Mouse (Mus musculus) liver, postnatal 0 days (tissue): Measurements from ENCODE around the gene Gm40460. TPM values are rescaled to one million over a fixed set of nuclear protein-coding genes. Genes with fewer than 3 reads are reported as not detected.
"Not testable (repeated sequence)": the region's sequence is repeated elsewhere in the genome, so short reads cannot be mapped to it uniquely, and the experiment has no call there.

Source experiments
- ATAC-seq: fragments of 200-750 bp; cut with Nextera tagmentation; 2 replicates; pipeline ENCODE4 v1.8.0; 2017; ENCODE audit warnings: mild to moderate bottlenecking, moderate library complexity
- DNase-seq: peaks from one replicate; pipeline ENCODE4 v3.0.0-alpha.2; 2016
- H3K27ac ChIP-seq: fragments of 300-500 bp; sonication (generic); 2 replicates; pipeline ENCODE4 v1.5.1; 2014; ENCODE audit warnings: antibody characterized with exemption, moderate library complexity, mild to moderate bottlenecking, low read depth
- H3K27me3 ChIP-seq: fragments of 300-500 bp; sonication (generic); 2 replicates; pipeline ENCODE4 v1.6.1; 2014; ENCODE audit warnings: low read length, control low read depth, mixed read lengths; ENCODE audit not compliant: insufficient read depth
- H3K36me3 ChIP-seq: fragments of 300-500 bp; sonication (generic); replicated peaks from 2 replicates; pipeline ENCODE4 v1.6.1; 2014; ENCODE audit warnings: mild to moderate bottlenecking, control low read depth, low read length, moderate library complexity, mixed read lengths; ENCODE audit not compliant: insufficient read depth
- H3K4me1 ChIP-seq: fragments of 300-500 bp; sonication (generic); 2 replicates; pipeline ENCODE4 v1.6.1; 2014; ENCODE audit warnings: antibody characterized with exemption, mild to moderate bottlenecking, control low read depth; ENCODE audit not compliant: insufficient read depth
- H3K4me2 ChIP-seq: fragments of 300-500 bp; sonication (generic); 2 replicates; pipeline ENCODE4 v1.6.1; 2014; ENCODE audit warnings: low read depth, mild to moderate bottlenecking, low read length, moderate library complexity, mixed read lengths
- H3K4me3 ChIP-seq: fragments of 300-500 bp; sonication (generic); 2 replicates; pipeline ENCODE4 v1.5.1; 2014; ENCODE audit warnings: low read depth, low read length
- H3K9ac ChIP-seq: fragments of 300-500 bp; sonication (generic); replicated peaks from 2 replicates; pipeline ENCODE4 v1.6.1; 2014; ENCODE audit warnings: mild to moderate bottlenecking, moderate library complexity
- H3K9me3 ChIP-seq: fragments of 300-500 bp; sonication (generic); 2 replicates; pipeline ENCODE4 v1.6.1; 2016; ENCODE audit warnings: mild to moderate bottlenecking, control low read depth, low read length, mixed read lengths
- CTCF ChIP-seq: sonication (generic); IDR thresholded peaks from 2 replicates; pipeline ENCODE4 v1.5.1; 2016; ENCODE audit warnings: antibody characterized with exemption, low read depth
- EP300 ChIP-seq: IDR thresholded peaks from 2 replicates; pipeline ENCODE4 v1.6.1; 2016; ENCODE audit warnings: antibody characterized with exemption, low read depth, mild to moderate bottlenecking
- WGBS: fragments of 180-500 bp; shearing (Covaris S2); extraction: QIAGEN DNeasy Blood & Tissue Kit; methylation state at CpG from one replicate; pipeline ENCODE4 v1.1.7; 2014; ENCODE audit not compliant: insufficient replicate concordance; 5-methylcytosine and 5-hydroxymethylcytosine counted together
- polyA plus RNA-seq: library from polyadenylated mRNA; unstranded; fragments of >200 nt; fragmentation: Nextera tagmentation; extraction: Ambion mirVana; gene quantifications from 2 replicates; pipeline ENCODE4 v1.2.1, GENCODE M21; 2015

Gm40460 gene
- polyA plus RNA-seq, 1 experiment from 2014 or later, result not detected

- H3K9me3 ChIP-seq, H3K9ac ChIP-seq, H3K4me1 ChIP-seq, H3K27ac ChIP-seq, H3K4me3 ChIP-seq, H3K36me3 ChIP-seq, H3K4me2 ChIP-seq, DNase-seq, ATAC-seq: not testable (repeated sequence)
- WGBS, result 62% methylated on average over 1 of the region's 1 CpGs
- peaks cover 13% of the 10 kb centered on the region; the same call in 1 of the 2 replicates for H3K27me3 ChIP-seq
- TF ChIP-seq CTCF, result 0 out of 2 replicates have a peak, but pooled peaks have one; percentile 4
These were observed 38.4 kb upstream of the Gm40460 start for GRCm38 (mm10) chr7:142279291-142279690.

DNA sequence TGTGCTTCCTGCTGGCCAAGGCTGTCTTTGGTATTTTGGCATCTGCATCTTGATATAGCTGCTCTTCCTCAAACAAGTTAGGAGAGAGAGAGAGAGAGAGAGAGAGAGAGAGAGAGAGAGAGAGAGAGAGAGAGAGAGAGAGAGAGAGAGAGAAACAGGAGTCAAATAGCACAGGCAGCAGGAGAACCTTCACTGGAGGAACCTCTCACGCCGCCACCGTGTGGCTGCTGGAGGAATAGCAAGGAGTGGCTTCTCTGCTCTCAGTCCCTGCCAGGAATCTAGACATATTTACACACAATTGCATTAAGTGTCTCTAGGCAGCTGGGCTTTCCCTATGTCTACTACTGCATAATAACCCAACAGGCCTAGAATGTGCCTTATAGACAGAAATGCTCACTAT lies 37.3 kb upstream of the Gm40460 start:
- peak; percentile 67 for TF ChIP-seq CTCF
- H3K27me3 ChIP-seq, H3K27ac ChIP-seq, ATAC-seq, H3K36me3 ChIP-seq, H3K9ac ChIP-seq, H3K4me1 ChIP-seq, H3K9me3 ChIP-seq, H3K4me2 ChIP-seq, H3K4me3 ChIP-seq: not testable (repeated sequence)
- DNase-seq, result peak; percentile 65
- 0% methylated on average over 3 of the region's 3 CpGs for WGBS

- H3K27me3 ChIP-seq, H3K36me3 ChIP-seq, H3K27ac ChIP-seq, H3K9me3 ChIP-seq, H3K9ac ChIP-seq, H3K4me2 ChIP-seq, DNase-seq, H3K4me3 ChIP-seq, H3K4me1 ChIP-seq, ATAC-seq: not testable (repeated sequence)
These were observed 33.4 kb upstream of the Gm40460 start, which contains the start of gene Gm4559 for GRCm38 (mm10) chr7:142274263-142274662. TSS of gene Gm4559 (minus strand) at chr7:142274363.

- not testable (repeated sequence) for H3K4me2 ChIP-seq, DNase-seq, H3K27ac ChIP-seq, H3K4me1 ChIP-seq, H3K9ac ChIP-seq, H3K27me3 ChIP-seq, ATAC-seq, H3K9me3 ChIP-seq, H3K4me3 ChIP-seq, H3K36me3 ChIP-seq
- 44% methylated on average over 1 of the region's 1 CpGs for WGBS
These were observed 17.4 kb upstream of the Gm40460 start, which contains the start of gene Gm2431 for GRCm38 (mm10) chr7:142258254-142258653. TSS of gene Gm2431 (minus strand) at chr7:142258354.

- no peak overlapping the region for H3K4me3 ChIP-seq
- no peak overlapping the region for H3K9ac ChIP-seq
- ATAC-seq, result no peak
- H3K27ac ChIP-seq, result no peak overlapping the region
- no peaks in the 10 kb centered on the region for H3K36me3 ChIP-seq
- WGBS, result 0% methylated on average over 2 of the region's 2 CpGs
- no peaks in the 10 kb centered on the region for H3K27me3 ChIP-seq
- no peak overlapping the region for H3K4me2 ChIP-seq
- no peaks in the 10 kb centered on the region for H3K9me3 ChIP-seq
- TF ChIP-seq EP300 (no peak), CTCF (peak; percentile 64)
- peak; percentile 22 for DNase-seq
- no peaks in the 10 kb centered on the region for H3K4me1 ChIP-seq
These were observed 14.6 kb upstream of the Gm40460 start for GRCm38 (mm10) chr7:142255517-142255916.

- no peak for TF ChIP-seq EP300
- TF ChIP-seq CTCF, result peak; percentile 54
- peak; percentile 16 for DNase-seq
- Histone ChIP-seq H3K9me3 (no peaks in the 10 kb centered on the region), H3K27ac (no peak overlapping the region), H3K36me3 (no peaks in the 10 kb centered on the region), H3K27me3 (no peaks in the 10 kb centered on the region), H3K4me1 (no peaks in the 10 kb centered on the region), H3K9ac (no peak overlapping the region), H3K4me2 (no peak overlapping the region), H3K4me3 (no peak overlapping the region)
- WGBS, result 6% methylated on average over 1 of the region's 1 CpGs
- no peak for ATAC-seq
These were observed 8.9 kb upstream of the Gm40460 start for GRCm38 (mm10) chr7:142249824-142250223.

DNA sequence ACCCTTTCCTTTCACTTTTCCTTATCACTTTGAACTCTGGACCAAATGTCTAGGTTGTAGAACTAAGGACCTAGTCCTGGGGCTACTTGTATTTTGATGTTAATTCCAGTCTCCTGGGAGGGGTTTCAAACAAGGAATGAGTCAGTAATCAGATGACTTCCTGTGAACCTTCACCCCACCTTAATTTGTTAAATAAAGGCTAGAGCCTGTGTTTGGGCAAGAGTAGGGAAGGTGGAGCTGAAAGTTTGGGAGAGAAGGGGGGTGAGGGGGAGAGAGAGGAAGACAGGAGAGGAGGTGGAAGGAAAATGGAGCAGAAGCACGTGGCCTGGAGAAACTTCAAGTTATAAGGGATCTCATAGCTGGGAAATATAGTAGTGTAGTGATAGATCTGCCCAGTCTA lies 9.3 kb downstream of the Gm40460 start:
- WGBS, result 25% methylated on average over 1 of the region's 1 CpGs
- peaks cover 8% of the 10 kb centered on the region; the same call in 1 of the 2 replicates for H3K9me3 ChIP-seq
- DNase-seq (no peak), ATAC-seq (no peak)
- no peak overlapping the region for H3K4me3 ChIP-seq
- H3K9ac ChIP-seq, result no peak overlapping the region
- no peak overlapping the region for H3K27ac ChIP-seq
- H3K4me2 ChIP-seq, result no peak overlapping the region
- no peaks in the 10 kb centered on the region for H3K36me3 ChIP-seq
- no peak for TF ChIP-seq CTCF
- no peak for TF ChIP-seq EP300
- no peaks in the 10 kb centered on the region for H3K4me1 ChIP-seq
- H3K27me3 ChIP-seq, result no peaks in the 10 kb centered on the region

DNA sequence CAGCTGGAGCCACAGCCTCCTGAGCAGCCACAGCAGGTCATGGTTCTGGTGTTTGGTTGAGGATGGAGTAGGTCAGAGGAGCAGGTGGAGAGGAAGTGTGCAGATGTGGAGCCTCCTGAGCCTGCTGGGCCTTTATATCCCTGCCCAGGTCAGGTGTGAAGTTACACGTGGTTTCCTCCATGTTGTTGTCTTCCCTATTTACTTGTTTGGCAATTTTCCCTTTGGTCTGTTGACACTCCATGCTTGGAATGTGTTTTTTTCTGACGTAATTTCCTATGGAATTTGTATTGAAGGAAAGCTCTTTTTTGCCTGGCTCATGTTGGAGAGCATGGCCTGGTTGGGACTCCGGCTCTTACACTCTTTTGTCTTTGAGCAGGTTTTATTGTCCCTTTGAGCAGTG lies 11.0 kb downstream of the Gm40460 start, which contains the start of gene Krtap5-5:
Gene Krtap5-5 (minus strand): TSS at position 101 of the 400 bp plus-strand sequence.
- not testable (repeated sequence) for H3K4me2 ChIP-seq, H3K9ac ChIP-seq, H3K9me3 ChIP-seq, H3K27me3 ChIP-seq, H3K36me3 ChIP-seq, DNase-seq, H3K27ac ChIP-seq, H3K4me1 ChIP-seq, ATAC-seq, H3K4me3 ChIP-seq
- 39% methylated on average over 3 of the region's 3 CpGs for WGBS
